Mouse (Mus musculus) WW6 (cell line): ENCODE measurements around the gene Matn4.

Experiments used
- DNase-seq: peaks from one replicate; pipeline ENCODE4 v3.0.0-alpha.2; 2013; ENCODE audit warnings: low read depth, low spot score

Gene Matn4

GRCm38 (mm10) chr2:164405060-164405459, at the start of gene Matn4:
Gene Matn4 (minus strand): TSS chr2:164405160.
- DNase-seq = no peak

- no peak for DNase-seq
Measured at GRCm38 (mm10) chr2:164453887-164454500, 49.0 kb upstream of the Matn4 start.

- no peak for DNase-seq
Measured at GRCm38 (mm10) chr2:164453047-164453757, 48.2 kb upstream of the Matn4 start.

- no peak for DNase-seq
Measured at GRCm38 (mm10) chr2:164452000-164452676, 47.2 kb upstream of the Matn4 start.

DNA sequence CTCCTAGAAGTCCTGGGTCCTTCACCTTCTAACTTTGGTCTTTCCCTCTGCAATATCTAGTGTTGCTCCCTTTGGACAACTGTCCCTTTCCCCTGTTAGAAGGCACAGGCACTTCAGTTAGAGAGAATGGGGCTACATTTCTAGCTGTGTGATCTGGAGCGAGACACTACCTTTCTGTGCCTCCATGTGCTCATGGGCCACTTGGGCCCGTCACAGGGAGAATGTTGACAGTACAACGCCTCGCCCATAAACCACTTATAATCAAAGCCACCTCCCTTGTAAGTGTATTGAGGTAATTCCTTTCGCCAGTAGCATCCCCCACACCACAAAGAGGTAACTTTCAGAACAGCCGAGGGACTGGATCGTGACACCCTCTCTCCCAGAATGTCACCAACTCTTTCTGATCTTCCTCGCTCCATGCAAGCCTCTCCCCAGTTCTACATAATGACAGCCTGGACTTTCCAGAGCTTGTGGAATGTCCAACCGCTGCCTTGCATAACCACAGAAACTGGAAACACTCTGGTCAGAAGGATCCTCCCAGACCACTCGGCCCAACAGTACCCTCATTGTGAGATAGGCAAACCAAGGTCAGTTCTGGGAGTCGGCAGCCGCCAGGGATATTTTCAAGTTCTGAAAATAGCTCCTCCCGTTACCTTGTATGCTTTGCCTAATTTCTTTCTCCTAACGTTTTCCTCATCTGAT, 44.5 kb upstream of the Matn4 start:
- DNase-seq = no peak

DNA sequence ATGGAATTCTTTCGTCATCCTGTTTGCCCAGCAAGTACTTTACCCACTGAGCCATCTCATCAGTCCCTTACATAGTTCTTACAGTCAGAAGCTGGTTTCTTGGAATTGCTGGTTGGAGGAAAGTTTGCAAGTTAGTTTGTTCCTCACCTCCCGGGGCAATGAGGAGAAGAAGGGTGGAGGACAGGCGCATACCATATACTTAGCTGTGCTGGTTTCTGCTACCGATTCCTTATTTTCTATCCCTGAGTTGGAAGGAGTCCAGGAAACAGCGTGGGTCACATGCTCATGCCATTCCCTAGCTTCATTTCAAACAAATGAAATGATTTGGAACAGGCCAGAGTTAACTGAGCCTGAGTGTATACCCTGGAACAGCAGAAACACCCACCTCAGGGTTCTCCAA, 44.0 kb upstream of the Matn4 start:
- no peak for DNase-seq

GRCm38 (mm10) chr2:164448140-164448539, 43.2 kb upstream of the Matn4 start:
- DNase-seq = no peak

- no peak for DNase-seq
Measured at GRCm38 (mm10) chr2:164446086-164446469, 41.1 kb upstream of the Matn4 start.

DNA sequence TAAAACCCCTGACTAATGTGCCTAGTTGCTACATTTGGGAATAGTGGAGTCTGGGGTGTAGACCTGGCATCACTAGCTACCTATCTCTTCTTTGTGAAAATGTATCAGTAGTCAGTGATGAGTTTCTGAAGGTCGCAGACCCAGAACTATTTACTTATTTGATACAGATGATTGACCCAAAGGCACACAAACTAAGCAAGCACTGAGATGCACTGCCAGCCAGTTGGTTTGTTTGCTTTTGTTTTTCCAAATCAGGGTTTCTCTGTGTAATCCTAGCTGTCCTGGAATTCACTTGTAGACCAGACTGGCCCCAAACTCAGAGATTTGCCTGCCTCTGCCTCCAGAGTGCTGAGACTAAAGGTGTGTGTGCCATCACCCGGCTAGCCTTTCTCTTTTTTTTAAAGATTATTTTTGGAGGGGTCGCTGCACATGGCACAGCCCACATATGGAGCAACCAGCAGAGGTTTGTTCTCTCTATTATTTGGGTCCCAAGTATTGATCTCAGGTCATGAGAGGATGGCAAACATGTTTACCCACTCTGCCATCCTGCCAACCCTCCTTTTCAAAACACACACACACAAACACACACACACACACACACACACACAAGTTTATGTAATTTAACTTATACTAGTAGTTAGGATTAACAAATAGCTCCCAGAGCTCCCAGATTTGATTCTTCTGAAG, 40.6 kb upstream of the Matn4 start:
- no peak for DNase-seq

DNA sequence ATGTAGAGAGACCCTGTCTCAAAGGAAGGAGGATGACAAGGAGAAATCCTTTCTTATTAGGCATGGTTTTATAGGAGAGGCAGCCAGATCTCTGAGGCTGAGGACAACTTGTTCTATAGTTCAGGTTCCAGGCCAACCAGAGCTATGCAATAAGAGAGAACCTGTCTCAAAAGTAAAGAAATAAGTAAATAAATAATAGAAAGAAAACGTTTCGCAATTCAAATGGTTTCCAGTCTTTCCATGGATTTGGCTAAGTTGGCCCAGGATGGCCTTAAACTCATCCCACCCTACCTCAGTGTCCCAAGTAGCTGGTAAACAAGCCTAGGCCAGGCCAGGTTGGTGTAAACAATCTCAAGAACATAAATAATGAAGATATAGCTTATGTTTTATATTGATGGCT, 39.7 kb upstream of the Matn4 start:
- DNase-seq = no peak

GRCm38 (mm10) chr2:164443460-164444000, 38.6 kb upstream of the Matn4 start, which contains the start of gene Sdc4:
Gene Sdc4 (minus strand): TSS chr2:164443887.
- no peak for DNase-seq

DNA sequence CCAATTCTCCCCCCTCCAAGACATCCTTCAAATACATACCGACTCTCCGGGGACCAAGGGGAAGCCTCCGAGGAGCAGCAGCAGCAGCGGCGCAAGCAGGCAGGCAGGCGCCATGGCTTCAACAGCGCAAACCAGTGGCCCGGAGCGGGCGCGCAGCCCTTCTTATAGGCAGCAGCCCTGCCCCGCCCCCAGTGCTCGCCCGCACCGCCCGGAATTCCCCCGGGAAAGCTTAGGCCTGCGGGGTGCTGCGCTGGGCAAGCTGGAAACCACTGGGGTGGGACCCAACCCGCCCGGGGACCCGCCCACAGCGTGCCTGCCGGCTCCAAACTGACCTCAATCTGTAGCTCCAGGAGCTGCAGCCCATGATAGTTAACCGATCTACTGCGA, 38.1 kb upstream of the Matn4 start:
- DNase-seq = peak; percentile 70

GRCm38 (mm10) chr2:164442315-164443050, 37.5 kb upstream of the Matn4 start:
- DNase-seq = no peak

DNA sequence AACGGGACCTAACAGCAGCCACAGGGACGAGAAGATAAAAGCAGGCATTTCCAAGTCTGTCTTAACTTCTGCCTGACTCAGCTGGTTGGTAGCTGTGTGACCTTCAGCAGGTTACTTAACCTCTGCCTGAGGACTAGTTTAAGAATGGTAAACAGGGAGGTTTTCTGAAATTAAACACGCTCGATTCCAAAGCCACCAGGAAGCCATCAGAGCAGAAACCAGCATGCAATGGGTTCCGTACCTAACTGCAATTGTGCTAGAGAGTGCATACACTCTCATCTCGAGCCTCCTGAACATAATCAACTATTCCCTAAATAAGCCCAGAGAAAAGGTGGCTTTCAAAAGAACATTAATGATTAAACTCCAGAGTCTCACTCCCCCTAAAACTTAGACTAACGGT, 36.8 kb upstream of the Matn4 start:
- DNase-seq = no peak

GRCm38 (mm10) chr2:164441155-164441554, 36.2 kb upstream of the Matn4 start:
- DNase-seq = no peak

GRCm38 (mm10) chr2:164440314-164440713, 35.4 kb upstream of the Matn4 start:
- DNase-seq = no peak

- no peak for DNase-seq
Measured at GRCm38 (mm10) chr2:164439001-164439421, 34.1 kb upstream of the Matn4 start.

- no peak for DNase-seq
Measured at GRCm38 (mm10) chr2:164438257-164438656, 33.3 kb upstream of the Matn4 start.

DNA sequence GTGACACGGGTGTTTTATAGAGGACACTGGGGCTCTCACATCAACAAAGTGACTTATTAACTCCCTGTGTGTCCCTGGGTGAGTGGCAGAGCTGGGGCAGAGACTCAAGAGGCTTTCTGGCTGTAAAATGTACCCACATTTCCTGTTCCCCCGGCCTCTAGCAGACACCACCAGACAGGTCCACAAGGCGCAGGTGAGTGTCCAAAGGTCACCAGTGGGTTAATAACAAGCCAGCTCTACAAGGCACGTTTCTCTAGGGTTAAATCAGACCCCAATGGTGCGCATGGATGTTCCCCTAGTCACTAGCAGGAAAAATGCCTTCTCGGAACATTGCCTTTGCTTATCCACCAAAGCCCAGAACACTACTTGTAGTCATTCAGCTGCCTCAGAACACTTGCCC, 32.8 kb upstream of the Matn4 start:
- DNase-seq = no peak

GRCm38 (mm10) chr2:164436961-164437360, 32.0 kb upstream of the Matn4 start:
- no peak for DNase-seq
